Mouse (Mus musculus) kidney, postnatal 0 days (tissue): ENCODE measurements around the gene Wdr70. TPM values are rescaled to one million over a fixed set of nuclear protein-coding genes. Genes with fewer than 3 reads are reported as not detected.

Experiments
- ATAC-seq: fragments of 200-750 bp; cut with Nextera tagmentation; replicated peaks from 2 replicates; pipeline ENCODE4 v1.8.0; 2017; ENCODE audit warnings: low read depth, moderate number of reproducible peaks, moderate TSS enrichment, moderate library complexity; ENCODE audit not compliant: low FRiP score
- DNase-seq: peaks from one replicate; pipeline ENCODE4 v3.0.0-alpha.2; 2016; ENCODE audit warnings: low spot score
- H3K27ac ChIP-seq: fragments of 300-500 bp; sonication (generic); 2 replicates; pipeline ENCODE4 v1.5.1; 2014; ENCODE audit warnings: mild to moderate bottlenecking
- H3K27me3 ChIP-seq: fragments of 300-500 bp; sonication (generic); 2 replicates; pipeline ENCODE4 v1.6.1; 2014; ENCODE audit warnings: low read length, mixed read lengths; ENCODE audit not compliant: insufficient read depth
- H3K36me3 ChIP-seq: fragments of 300-500 bp; sonication (generic); 2 replicates; pipeline ENCODE4 v1.6.1; 2014; ENCODE audit warnings: low read length, mixed read lengths; ENCODE audit not compliant: insufficient read depth
- H3K4me1 ChIP-seq: fragments of 300-500 bp; sonication (generic); replicated peaks from 2 replicates; pipeline ENCODE4 v1.6.1; 2014; ENCODE audit warnings: antibody characterized with exemption, low read length, mixed read lengths; ENCODE audit not compliant: insufficient read depth
- H3K4me2 ChIP-seq: fragments of 300-500 bp; sonication (generic); 2 replicates; pipeline ENCODE4 v1.6.1; 2014; ENCODE audit warnings: mild to moderate bottlenecking, low read length, moderate library complexity, mixed read lengths
- H3K4me3 ChIP-seq: fragments of 300-500 bp; sonication (generic); replicated peaks from 2 replicates; pipeline ENCODE4 v1.5.1; 2014; ENCODE audit warnings: low read depth, low read length
- H3K9ac ChIP-seq: fragments of 300-500 bp; sonication (generic); 2 replicates; pipeline ENCODE4 v1.6.1; 2014; ENCODE audit warnings: low read depth, low read length
- H3K9me3 ChIP-seq: fragments of 300-500 bp; sonication (generic); replicated peaks from 2 replicates; pipeline ENCODE4 v1.6.1; 2016; ENCODE audit warnings: low read length, inconsistent platforms, mixed read lengths
- CTCF ChIP-seq: IDR thresholded peaks from 2 replicates; pipeline ENCODE4 v1.5.1; 2016; ENCODE audit warnings: antibody characterized with exemption, low read depth, mild to moderate bottlenecking, moderate library complexity
- WGBS: fragments of 180-500 bp; shearing (Covaris S2); extraction: QIAGEN DNeasy Blood & Tissue Kit; methylation state at CpG from one replicate; pipeline ENCODE4 v1.1.7; 2014; 5-methylcytosine and 5-hydroxymethylcytosine counted together
- polyA plus RNA-seq: library from polyadenylated mRNA; unstranded; fragments of >200 nt; fragmentation: Nextera tagmentation; extraction: Ambion mirVana; gene quantifications from 2 replicates; pipeline ENCODE4 v1.2.1, GENCODE M21; 2015

The Wdr70 gene
- polyA plus RNA-seq, 1 experiment from 2014 or later = 39.5 TPM

DNA sequence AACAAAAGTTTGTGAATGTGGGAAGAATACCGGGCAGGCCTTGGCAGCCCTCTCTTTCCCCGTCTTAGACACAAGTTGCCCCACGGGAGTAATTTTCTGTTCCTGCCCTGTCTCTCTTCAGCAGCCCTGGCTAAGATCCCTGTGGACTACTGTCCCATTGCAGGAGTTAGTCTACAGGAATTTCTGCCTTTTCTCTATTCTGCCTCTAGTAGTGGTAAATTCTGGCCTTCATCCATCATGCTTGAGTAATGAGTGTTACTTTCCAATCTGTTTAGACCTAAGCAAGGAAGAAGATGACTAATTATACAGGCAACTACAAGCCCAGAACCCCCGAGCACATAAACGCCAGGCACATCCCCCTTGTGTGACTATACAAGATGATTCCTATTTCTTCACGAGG, 136.2 kb downstream of the Wdr70 start:
- ATAC-seq (no peak), DNase-seq (no peak)
- H3K27me3 ChIP-seq = no peaks in the 10 kb centered on the region
- no peak overlapping the region for H3K9ac ChIP-seq
- H3K36me3 ChIP-seq = no peaks in the 10 kb centered on the region
- 83% methylated on average over 6 of the region's 6 CpGs for WGBS
- H3K4me3 ChIP-seq = no peak overlapping the region
- H3K27ac ChIP-seq = no peak overlapping the region
- no peaks in the 10 kb centered on the region for H3K9me3 ChIP-seq
- no peak overlapping the region for H3K4me2 ChIP-seq
- no peak for TF ChIP-seq CTCF
- no peaks in the 10 kb centered on the region for H3K4me1 ChIP-seq

DNA sequence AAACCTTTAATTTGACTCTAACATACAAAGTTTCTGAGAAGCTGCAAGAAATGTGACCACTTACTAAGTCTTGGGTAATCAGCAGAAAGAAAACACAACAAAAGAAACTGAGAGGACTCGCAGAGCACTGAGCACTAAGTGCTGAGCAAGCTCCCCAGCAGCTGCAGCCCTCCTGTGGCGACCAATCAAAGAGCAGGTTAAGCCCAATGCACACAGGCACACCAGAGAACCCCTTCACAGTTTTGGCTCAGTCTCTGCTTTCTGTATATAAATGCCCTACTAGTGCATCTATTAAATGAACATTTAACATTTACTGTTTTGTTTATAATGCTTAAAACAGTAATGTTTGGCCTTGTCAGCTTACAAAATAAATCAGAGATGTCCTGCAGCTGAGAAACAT, 137.5 kb downstream of the Wdr70 start:
- 49% methylated on average over 2 of the region's 2 CpGs for WGBS
- Histone ChIP-seq H3K9ac (no peak overlapping the region), H3K4me2 (no peak overlapping the region), H3K27me3 (no peaks in the 10 kb centered on the region), H3K4me3 (no peak overlapping the region), H3K4me1 (no peaks in the 10 kb centered on the region), H3K36me3 (no peaks in the 10 kb centered on the region), H3K27ac (no peak overlapping the region), H3K9me3 (no peaks in the 10 kb centered on the region)
- DNase-seq (no peak), ATAC-seq (no peak)
- TF ChIP-seq CTCF = no peak

- Histone ChIP-seq H3K4me1 (no peaks in the 10 kb centered on the region), H3K9me3 (no peaks in the 10 kb centered on the region), H3K36me3 (no peaks in the 10 kb centered on the region), H3K9ac (no peak overlapping the region), H3K27ac (no peak overlapping the region), H3K4me2 (no peak overlapping the region), H3K4me3 (no peak overlapping the region), H3K27me3 (no peaks in the 10 kb centered on the region)
- DNase-seq (peak; percentile 81), ATAC-seq (no peak)
- WGBS = 63% methylated on average over 1 of the region's 1 CpGs
- no peak for TF ChIP-seq CTCF
Observed at GRCm38 (mm10) chr15:7956899-7957298, 142.1 kb downstream of the Wdr70 start.

DNA sequence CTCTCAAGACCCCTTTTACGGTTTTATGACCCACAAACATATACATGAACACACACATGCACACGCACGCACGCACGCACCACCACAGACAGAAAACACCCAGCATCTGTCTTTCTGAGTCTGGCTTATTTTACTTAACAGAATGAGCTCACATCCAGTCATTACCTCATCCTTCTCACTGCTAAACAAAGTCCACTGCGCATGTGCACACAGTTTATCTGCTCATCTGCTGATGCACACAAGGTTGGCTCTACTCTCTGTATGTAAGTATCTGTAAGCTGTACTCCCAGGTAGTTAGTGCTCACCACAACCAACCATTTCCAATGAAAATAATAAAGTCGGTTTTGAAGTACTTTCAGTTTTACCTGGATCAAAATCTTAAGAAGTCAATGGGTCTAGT, 148.4 kb downstream of the Wdr70 start:
- TF ChIP-seq CTCF = no peak
- ATAC-seq = no peak

DNA sequence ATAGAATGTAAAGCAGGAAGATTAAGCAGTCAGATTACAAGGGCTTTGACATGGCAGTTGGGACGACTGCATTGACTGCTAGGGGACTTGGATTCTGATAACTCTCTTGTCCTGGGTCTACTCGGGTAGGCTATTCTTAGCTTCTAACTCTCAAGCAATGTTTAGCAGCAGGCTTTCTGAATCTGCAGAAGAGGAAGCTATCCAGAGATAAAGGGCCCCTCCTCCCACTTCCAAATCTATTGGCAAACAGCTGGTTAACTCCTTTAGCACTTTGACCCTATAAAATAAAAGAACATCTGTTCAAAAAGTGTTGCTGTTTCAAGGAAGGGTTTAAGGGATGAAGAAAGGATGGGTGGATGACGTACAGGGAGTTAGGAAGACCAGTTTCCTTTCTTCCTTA, 157.3 kb downstream of the Wdr70 start:
- TF ChIP-seq CTCF = no peak
- WGBS = 57% methylated on average over 3 of the region's 3 CpGs
- no peaks in the 10 kb centered on the region for H3K9me3 ChIP-seq
- H3K36me3 ChIP-seq = no peaks in the 10 kb centered on the region
- no peak overlapping the region for H3K4me3 ChIP-seq
- no peak overlapping the region for H3K27ac ChIP-seq
- no peak overlapping the region for H3K4me2 ChIP-seq
- H3K9ac ChIP-seq = no peak overlapping the region
- no peak for DNase-seq
- H3K27me3 ChIP-seq = no peaks in the 10 kb centered on the region
- H3K4me1 ChIP-seq = no peaks in the 10 kb centered on the region
- no peak for ATAC-seq

More for the DNA sequence above, 148.4 kb downstream of the Wdr70 start:
- WGBS = 93% methylated on average over 7 of the region's 7 CpGs
- Histone ChIP-seq H3K4me2 (no peak overlapping the region), H3K36me3 (no peaks in the 10 kb centered on the region), H3K27ac (no peak overlapping the region), H3K9me3 (no peaks in the 10 kb centered on the region), H3K4me3 (no peak overlapping the region), H3K27me3 (no peaks in the 10 kb centered on the region), H3K4me1 (no peaks in the 10 kb centered on the region), H3K9ac (no peak overlapping the region)
- no peak for DNase-seq

DNA sequence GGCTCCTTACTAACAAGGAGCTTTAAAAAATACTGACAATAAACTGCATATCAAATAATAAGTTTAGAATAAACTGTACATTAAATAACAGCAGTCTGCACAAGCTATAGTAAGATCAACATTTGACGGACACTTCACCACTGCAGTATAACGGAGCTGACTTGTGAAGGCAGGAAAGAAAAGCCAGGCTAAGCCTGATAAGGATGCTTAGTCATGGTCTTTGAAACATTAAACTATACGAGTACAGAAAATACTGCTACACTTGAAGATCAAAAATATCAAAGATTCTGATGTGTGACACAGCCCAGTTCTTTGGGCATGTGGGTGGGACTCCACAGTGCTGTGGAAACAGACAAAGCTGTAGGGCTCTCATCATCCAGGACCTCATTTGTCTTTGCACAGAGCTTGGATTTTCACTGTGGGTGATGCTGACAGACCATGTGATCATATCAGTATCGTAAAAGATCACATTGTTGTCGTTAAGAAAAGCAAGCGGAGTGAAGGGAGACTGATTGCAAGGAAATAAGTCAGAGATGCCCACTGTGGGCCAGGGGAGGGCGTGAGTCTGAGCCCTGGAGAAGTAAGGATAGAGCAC, 163.3 kb downstream of the Wdr70 start:
- DNase-seq (no peak), ATAC-seq (no peak)
- H3K36me3 ChIP-seq = no peaks in the 10 kb centered on the region
- no peak for TF ChIP-seq CTCF
- H3K9ac ChIP-seq = no peak overlapping the region
- WGBS = 70% methylated on average over 7 of the region's 7 CpGs
- no peaks in the 10 kb centered on the region for H3K27me3 ChIP-seq
- no peaks in the 10 kb centered on the region; the same call in 1 of the 2 replicates for H3K4me1 ChIP-seq
- H3K4me2 ChIP-seq = no peak overlapping the region
- no peak overlapping the region for H3K4me3 ChIP-seq
- H3K9me3 ChIP-seq = no peaks in the 10 kb centered on the region
- H3K27ac ChIP-seq = no peak overlapping the region

DNA sequence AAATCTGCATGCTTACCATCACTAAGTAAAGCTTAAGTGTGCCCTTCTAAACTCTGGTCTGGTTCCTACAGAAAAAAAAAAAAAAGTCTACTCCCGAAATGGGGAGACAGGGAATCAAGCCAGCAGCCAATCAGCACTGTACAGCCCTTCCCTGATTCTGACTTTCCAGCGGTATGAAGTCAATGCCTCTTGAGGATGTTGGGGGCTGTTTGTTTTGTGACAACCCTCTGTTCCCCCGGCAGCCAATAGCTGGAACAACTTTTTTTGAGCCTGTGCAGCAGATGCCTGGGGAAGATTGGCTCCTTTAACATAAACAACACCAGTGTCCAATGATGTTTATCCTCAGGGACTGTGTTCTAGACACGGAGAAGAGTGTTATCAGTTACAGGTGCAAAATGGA, 164.4 kb downstream of the Wdr70 start:
- Histone ChIP-seq H3K27ac (no peak overlapping the region), H3K4me1 (no peaks in the 10 kb centered on the region; the same call in 1 of the 2 replicates), H3K4me3 (no peak overlapping the region), H3K4me2 (peak overlapping the region; percentile 6; the same call in 1 of the 2 replicates), H3K9me3 (no peaks in the 10 kb centered on the region), H3K9ac (no peak overlapping the region), H3K36me3 (no peaks in the 10 kb centered on the region), H3K27me3 (no peaks in the 10 kb centered on the region)
- WGBS = 27% methylated on average over 4 of the region's 4 CpGs
- no peak for TF ChIP-seq CTCF
- DNase-seq (no peak), ATAC-seq (no peak)
